Mouse (Mus musculus) liver, embryonic 14.5 days (tissue): ENCODE data around the gene Polr2c.

Experiments
- CTCF ChIP-seq: IDR thresholded peaks from 2 replicates; pipeline ENCODE4 v1.5.1; 2016; ENCODE audit warnings: antibody characterized with exemption, low read depth, control low read depth
- EP300 ChIP-seq: IDR thresholded peaks from 2 replicates; pipeline ENCODE4 v1.6.1; 2016; ENCODE audit warnings: antibody characterized with exemption, low read depth

- TF ChIP-seq CTCF, result no peak; the same call in 1 of the 2 replicates
- TF ChIP-seq EP300, result no peak
Measured at GRCm38 (mm10) chr8:94841183-94841582, 16.1 kb upstream of the Polr2c start.
